Mouse (Mus musculus) monocyte, adult 2 months (primary cell): Measurements from ENCODE around the gene Kcnj1.

ENCODE experiments used
- DNase-seq, 2 experiments: peaks; one replicate each; pipeline ENCODE4 v3.0.0; 2022; ENCODE audit warnings: low spot score in 2 of 2, low read depth in 1 of 2

Gene Kcnj1

DNA sequence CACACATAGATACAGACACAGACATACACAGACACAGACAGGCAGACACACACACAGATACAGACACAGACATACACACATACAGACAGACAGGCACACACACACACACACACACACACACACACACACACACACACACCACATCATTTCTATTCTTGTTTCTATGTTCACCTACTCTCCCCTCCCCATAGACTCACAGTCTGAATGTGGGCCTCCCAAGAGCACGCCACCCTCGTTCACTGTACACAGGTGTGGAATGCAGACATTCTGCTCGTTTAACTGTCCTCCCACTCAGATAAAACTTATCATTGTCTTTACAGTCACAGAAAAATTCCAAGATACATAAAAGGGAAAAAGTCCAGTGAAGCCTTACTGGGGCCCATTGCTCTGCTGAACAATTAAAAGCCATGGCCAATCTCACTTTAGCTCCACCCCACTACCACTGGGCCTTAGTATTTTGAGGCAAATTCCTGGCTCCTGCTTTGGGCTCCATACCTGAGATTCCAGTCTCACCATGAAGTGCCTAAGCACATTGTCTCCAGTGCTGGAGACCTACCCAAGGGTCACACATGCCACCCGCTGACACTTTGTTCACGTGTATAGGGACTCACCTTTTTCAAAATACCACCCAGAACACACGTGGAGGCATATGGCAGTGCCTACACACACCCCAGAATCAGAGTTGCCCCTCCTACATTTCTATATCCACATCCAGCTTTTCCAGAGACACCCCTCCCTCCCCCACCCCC lies 72.3 kb downstream of the Kcnj1 start:
- DNase-seq: no peak

DNA sequence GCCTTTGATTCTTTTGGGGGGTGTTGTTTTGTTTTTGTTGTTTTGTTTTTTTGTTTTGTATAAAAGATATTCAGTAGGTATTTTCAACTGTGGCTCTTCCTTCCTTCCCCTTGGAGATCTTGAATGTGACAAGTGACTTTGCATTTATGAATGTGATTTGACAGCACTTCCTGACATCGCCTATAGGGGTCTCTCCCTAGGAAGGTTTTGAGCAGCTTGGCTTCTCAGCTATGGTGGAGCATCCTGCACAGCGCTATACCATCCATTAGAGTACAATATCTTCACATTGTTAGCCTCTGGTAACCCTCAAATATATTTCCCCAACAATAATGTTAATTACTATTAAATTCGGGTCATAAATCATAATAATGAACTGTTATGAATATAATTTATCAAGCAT lies 73.5 kb downstream of the Kcnj1 start:
- no peak for DNase-seq

- DNase-seq: no peak
Measured at GRCm38 (mm10) chr9:32448766-32449165, 76.5 kb downstream of the Kcnj1 start.
